Mouse (Mus musculus) erythroid progenitor cell, adult 5-6 weeks (primary cell): ENCODE data around the gene Cadps. TPM values are rescaled to one million over a fixed set of nuclear protein-coding genes. Genes with fewer than 3 reads are reported as not detected.

ENCODE experiments used
- ATAC-seq: replicated peaks from 2 replicates; pipeline ENCODE4 v1.8.0; 2016; ENCODE audit warnings: moderate number of reproducible peaks, mild to moderate bottlenecking, moderate TSS enrichment, inconsistent platforms; ENCODE audit not compliant: poor library complexity, low FRiP score, severe bottlenecking
- total RNA-seq, 2 experiments: library from RNA; stranded (forward) in 1 of 2; stranded (reverse) in 1 of 2; fragments of 150-400 nt in 1 of 2; fragments of 186-747, 209-891 nt in 1 of 2; gene quantifications; 2 replicates each; pipeline versions ENCODE4 v1.2.3 to v1.2.4; 2015 to 2017; ENCODE audit warnings: low replicate concordance in 2 of 2

Cadps gene
- total RNA-seq, 2 experiments from 2014 or later, result not detected

DNA sequence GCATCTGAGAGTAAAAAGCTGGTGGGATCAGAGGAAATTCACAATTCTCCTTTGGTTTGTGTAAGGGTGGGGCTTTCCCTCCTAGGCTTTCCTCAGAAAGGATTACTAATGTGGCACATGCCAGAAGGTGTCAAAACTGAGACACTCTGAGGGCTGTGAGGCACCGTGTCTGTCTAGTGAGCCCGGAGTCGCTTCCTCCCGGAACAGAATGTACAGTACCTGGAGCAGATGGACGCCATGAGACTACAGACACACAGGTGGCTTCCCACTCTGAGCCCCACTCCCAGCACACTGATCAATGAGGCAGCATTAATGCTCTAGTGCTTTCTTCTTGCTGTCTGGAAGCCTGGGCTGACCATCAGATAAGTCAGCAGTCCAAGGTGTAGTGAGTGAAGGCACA is 283.8 kb downstream of the Cadps start:
- no peak for ATAC-seq

DNA sequence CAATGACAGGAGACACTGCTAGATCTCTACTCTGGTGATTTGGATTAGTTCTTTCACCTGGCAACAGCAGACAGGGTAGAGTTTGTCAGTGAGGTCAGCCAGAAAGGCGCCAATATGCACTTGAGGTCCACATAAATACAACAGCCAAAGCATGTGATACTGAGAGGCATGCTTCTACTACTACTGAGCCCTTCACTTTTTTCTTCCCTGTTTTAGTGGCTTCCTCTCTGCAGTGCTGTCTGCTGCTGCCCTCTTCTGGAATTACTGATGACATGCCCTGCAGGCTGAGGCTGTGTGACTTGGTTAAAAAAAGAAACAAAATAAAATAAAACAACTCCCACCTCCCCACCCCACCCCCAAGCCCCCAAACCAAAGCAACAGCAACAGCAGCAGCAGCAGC is 291.8 kb downstream of the Cadps start:
- no peak for ATAC-seq

DNA sequence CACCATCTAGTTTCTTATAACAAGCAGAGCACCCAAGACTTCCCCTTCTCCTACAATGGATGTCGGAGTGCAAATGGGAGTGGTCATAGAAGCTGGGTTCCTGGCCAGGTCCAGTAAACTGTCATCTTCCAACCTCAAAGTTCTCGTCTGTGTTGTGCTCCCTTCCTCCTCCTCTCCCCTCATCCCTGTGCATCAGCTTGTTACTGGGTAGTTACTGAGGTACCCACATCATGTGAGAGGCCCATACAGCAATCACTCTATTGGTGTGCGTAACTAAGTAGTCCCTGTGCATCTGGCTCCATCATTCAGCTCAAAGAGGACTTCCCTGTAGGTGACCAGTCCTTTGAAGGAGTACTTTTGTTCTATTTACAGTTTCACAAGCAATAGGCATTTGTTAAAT is 292.3 kb downstream of the Cadps start:
- ATAC-seq, result no peak

DNA sequence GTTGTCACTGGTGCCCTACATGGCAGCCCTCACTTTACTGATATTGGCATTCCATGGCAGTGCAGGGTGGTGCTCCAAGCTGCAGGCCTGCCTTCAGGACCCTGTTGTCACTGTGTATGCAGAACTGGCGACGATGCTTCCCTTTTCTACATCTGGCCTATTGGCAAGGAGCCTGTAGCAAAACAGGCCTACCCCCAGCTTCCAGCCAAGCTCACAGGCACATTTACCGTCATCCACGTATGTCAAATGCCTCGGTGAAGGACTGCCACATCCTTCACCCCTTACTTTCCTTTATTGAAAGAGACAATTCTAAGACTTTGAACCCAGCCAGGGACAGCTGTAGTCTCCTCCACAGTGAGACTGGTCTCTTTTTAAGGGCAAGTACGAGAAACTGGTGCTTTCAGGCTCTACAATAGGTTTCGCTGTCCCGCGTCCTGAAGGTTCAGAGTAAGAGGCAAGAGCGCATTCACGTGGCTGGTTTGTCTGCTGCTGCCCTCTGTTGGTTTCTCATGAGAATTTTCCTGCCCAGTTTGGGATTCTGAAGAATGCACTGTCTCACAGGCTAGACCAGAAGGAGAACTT is 292.8 kb downstream of the Cadps start:
- no peak for ATAC-seq

DNA sequence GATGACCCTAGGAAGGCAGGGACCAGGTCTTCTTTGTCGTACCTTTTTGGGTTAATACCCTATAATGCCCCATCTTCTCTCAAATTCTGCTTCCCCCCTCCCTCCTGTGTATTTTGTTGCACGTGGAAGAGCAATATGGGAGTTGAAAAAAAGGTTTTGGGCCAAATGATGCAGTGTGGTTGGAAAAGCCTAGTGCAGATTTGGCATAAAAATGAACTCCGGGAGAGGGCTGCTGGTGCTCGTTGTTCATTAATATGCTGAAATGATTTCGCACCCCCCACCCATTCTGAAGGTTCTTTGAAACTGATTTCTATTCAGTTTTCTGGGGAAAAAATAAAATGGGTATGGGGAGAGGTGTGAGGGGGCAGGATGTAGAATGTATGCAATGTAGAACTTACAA is 295.6 kb downstream of the Cadps start:
- no peak for ATAC-seq

DNA sequence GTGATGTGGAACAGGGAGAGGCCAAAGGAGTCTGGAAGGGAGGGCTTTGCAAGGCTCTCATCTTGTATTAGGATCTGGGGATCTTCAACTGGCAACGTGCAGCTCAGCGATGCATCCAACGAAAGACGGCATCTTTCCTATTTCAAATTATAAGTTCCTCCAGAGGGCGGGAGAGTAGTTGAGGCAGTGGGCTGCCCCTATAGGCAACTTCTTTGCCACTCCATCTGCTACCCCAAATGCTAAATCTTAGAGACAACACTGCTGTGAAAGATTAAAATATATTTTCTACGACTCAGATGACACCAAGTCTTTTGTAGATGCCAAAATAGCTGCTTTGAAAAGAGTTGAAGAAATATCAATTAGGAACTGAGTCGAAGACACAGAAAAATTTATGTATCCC is 315.9 kb downstream of the Cadps start:
- ATAC-seq, result no peak

DNA sequence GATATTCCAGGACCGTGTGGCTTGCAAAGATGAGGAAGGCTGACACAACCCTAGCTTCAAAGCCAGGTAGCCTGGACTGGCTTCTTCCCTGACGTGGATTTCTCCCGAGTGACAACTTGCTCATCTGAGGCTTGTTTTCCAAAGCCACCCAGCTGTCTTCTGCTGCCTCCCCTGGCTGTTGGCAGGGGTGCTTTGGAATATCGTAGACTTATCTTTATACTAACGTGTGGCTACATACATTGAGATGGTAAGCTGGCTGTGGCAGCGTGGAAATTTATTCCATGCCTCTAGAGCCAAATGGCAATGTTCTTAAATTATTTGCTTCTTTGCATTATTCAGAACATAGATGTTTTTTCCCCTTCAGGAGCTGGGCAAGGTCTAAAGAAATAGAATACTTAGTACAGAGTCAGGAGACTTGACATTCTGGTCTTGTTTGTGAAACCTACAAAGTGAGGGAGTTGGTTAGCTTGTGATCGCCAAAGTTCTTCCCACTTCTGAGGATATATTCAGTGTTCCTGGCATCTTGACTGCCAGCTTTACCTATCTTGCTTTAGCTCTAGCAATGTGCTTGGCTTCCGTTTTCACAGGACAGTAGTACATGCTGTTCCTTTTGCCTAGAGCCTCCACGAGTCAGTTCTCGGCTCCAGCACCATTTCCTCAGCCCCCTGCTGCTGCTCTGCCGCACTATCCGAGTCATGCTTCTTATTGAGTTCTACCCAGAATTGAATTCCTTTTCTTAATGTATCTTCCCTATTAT is 318.5 kb downstream of the Cadps start:
- ATAC-seq, result no peak

DNA sequence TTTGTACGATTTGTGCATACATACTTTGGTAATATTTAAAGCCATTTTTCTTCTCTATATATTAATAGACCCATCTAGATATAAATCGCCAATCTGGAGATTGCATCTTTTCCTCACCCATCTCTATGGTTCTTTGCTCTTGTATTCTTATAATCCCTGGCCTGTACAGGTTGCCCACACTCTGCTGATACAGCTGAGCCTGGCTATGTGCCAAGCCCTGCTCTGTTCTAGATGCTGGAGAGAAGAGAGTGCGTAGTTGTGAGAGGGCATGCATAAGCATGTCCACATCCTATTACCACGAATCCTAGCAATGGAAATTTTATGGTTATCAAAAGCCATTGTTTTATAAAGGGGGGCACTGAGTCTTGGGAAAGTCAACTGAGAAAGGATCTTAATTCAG is 360.7 kb downstream of the Cadps start:
- no peak for ATAC-seq

DNA sequence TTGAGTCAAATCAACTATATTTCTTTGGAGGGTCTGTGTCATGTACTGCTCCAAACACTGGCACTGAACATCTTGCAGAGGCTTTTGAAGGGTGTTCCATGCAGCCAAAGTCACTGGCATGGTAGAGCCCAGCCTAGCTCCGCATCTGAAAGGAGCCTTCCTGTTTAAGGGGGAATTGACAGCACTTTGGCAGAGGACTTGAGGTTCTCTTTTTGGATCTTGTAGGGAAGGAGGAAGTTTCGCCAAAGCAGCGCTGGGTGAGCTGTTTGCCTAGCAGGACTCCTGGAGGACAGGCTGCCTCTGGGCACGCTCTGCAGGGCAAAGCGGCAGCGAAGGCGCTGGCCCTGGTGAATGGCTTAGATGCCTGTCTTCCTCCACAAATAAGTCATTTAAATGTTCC is 363.2 kb downstream of the Cadps start:
- ATAC-seq, result no peak

DNA sequence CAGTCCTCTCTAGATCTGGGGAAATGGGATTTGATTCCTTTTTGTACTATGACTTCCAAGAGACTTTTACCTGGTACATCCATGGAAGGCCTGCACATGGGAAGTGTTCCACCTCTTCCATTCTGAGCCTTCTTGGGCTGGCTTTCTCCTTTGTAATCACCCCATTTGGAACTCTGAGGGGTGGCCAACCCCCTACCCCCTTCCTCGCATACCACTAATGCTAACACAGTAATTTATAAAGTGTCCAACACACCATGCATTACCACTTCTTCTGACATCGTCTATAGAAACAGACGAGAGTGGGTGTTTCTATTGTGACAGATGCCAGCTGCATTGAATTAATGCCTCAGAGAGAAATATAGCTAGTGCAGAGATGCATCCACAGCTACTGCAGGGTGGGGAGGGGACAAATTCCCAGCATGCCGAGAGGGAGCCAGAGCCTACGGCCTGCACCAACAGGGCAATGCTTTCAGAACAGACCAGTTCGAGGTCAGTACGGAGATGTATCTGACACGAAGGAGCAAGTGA is 367.8 kb downstream of the Cadps start:
- no peak for ATAC-seq

DNA sequence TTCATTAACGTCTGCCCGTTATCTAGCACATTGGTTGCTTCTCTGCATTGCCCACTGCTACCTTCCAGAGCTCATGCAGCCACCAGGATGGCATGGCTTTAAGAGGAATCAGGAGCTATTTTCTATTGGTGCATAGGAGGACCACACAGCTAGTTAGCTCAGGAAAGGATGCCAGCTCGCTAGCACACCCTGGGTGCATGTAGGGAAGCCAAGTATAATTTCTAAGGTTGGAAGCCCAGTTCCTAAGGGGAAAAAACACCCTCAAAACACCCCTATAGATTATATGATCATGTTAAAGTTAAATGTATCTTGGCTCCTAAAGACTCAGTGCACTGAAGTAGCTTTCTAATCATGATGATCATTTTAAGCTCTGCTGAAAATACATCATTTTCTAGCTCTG is 372.1 kb downstream of the Cadps start:
- ATAC-seq, result no peak

DNA sequence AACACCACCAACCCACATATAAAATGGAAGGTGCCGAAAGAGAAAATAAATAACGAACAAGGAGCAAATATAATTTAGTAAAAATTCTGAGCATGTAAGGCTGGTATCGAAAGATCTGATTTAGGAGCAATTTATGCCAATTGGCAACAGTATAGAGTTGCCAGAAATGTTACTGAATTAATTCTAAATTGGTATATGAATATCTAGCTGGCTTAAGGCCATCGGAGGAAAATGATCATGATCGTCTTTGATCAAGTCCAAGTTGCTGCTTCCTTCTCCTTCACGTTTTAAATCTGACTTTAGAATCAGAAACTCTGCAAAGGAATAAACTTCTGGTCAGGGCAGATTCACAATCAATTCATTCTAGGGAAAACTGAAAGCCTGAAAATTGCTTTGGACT is 374.0 kb downstream of the Cadps start:
- ATAC-seq, result no peak

DNA sequence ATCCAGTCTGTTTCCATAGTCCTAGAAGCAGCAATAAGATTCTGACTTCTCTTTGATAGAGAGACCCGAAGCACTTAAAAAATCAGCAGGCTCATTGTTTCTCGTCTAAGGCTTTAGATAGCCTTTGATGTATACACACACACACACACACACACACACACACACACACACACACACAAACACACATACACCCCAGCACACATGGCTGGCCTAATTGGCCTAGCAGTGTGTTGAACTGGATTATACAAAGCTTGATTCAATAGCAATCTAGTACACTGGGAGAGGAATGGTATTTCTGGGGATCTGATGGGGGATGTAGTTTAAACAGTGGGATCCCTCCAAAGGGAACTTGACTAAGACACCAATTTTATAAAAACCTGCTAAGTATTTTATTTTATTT is 381.9 kb downstream of the Cadps start:
- no peak for ATAC-seq

DNA sequence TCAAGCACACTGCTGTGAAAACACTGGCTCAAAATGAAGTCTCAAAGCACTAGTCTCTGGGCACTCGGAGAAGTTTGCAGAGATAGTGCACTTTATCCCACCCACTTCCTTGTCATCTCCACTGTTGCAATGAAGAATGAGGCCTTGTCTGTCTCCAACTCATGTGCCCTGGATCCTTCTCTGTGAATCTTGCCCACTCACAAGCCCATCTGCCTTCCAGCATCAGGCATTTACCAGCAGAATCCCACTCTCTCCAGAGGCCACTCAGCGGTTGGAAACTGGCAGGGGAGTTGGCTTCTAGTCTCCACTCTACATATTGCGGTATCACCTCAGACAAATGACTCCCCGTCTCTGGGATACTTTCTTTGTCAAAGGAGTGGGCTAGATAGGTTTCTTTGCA is 384.9 kb downstream of the Cadps start:
- no peak for ATAC-seq

DNA sequence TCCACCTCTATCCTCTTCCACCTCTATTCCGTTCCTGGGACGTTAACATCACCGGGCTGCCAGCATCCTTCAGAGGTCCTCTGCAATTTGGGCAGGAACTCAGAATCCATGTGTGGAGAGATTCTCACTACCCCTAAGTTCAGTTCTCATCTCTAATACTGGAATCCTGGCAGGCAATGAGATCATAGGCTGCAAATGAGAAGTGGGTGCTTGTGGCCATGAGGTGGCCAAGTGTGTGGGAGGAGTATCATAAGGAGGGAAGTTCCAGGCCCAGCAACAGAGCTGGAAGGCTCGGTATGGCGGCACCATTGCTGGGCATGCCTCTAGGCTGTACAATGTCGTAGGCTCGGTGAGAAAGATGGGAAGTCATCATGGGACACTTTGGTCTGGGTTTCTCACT is 385.5 kb downstream of the Cadps start:
- no peak for ATAC-seq

DNA sequence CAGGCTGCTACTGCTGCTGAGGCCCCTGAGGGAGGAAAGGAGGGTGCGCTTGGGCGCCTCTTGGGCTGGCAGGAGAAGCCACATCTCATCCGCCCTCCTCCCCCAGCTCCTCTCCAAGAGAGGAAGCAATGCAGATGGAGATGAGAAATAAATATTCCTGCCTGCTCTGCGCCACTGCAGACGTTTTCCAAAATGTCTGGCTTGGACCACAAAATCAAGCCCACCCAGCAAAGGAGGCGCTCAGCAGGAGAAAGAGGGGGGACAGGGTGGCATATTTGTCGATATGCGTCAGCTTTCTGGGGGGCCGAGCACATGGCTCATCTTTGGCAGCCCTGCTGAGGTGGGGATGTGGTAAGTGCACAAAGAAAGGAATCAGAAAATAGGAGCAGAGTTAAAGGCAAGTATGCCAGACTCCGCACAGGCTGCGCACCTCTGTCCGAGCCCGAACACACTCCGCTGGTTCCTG is 385.9 kb downstream of the Cadps start:
- ATAC-seq, result no peak

DNA sequence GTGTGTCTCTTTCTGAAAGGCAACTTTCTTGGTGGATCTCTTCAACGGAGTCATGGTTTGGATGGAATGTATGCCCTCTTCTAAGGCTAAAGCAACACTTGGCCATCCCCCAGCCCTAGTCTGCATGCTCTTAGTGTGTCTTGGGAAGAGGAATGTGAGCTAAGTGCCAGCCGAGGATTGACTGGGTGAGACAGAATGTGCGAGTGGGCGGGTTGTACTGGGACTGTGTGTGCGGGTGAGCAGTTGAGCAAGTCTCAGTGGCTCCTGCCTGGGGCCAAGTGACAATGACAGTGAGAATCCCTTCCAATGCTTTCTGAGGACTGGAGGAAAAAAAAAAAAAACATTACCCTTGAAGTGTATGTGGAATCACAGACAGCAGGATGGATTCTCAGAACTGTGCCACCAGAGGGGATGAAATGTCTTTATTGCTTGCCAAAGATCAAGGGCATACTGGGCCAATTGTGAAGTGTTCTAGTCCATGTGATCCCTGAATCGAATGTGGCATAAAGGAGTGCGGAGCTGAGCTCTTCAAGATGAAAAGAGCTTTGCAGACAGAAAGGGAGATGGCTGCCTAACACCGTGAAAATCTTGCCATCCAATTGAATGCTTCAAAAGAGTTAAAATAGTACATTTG is 394.7 kb downstream of the Cadps start:
- ATAC-seq, result no peak

DNA sequence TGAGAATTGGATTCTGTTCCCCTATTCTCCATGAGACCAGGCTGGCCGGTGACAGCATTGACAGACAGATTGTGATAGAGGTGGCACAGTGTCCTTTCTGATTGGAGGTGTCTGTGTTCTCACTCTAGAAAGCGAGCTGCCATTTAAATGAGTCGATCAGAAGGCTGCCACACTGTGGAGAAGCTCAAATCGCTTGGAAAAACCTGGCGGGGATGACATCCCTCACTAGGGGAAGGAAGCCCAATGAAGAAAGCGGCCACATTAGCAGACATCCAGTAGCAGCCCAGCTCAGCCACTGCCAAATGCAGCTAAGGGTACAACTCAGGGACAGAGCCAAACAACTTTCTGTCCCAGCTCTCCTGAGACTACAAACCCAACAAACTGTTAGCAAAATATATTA is 397.6 kb downstream of the Cadps start:
- ATAC-seq, result no peak

DNA sequence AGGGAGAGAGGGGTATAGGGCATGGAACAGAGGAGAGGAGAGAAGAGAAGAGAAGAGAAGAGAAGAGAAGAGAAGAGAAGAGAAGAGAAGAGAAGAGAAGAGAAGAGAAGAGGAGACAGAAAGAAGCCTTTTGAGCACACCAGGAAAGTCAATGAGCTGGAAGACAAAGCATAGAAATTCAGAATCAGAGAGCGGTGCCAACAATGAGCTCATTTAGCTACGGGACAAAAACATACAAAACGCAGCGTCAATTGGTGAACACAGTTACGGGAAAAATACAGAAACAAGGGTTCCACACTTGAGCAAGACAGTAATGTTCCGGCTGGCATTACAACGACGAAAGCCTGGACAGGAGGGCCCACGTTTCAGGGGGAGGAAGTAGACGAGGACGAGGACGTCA is 412.6 kb downstream of the Cadps start:
- no peak for ATAC-seq

DNA sequence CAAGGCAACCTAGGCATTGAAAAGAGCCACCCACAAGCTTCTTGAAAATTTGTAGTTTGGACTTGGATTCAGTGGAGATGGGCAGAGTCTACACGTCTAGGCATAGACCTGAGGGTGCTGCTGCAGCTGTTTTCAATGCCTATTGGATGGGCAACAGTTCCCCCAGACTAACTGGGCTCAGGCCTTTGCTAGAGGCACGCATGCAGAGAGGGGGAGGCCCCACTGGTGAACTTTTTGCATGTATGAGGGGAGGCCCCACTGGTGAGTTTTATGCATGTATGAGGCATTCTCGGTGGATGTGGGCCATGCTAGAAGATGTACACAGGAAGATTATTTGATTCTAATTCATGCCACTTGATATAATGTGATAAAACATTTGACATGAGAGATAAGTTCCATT is 413.1 kb downstream of the Cadps start:
- no peak for ATAC-seq

DNA sequence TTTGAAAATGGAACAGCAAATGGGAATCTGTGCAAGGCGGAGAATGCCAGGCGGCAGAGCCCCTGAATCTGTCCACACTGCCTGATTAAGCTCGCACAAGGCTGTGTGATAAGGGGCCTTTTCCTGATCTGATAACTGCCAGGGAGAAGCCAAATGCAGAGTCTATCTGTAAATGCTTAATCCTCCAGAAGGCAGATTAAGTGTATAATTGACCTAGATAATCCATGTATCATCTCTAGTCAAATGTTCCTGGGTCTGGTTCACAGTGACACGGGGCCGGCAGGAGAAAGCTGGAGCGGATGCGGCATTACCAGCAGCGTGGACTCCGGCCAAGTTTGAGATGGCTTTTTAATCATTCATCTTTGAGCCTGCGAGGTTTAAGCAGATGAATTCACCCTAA is 416.3 kb downstream of the Cadps start:
- ATAC-seq, result no peak
